Mouse (Mus musculus): ENCODE measurements around the gene Dapl1.
A peak's percentile ranks its signal among the peaks of the same experiment; 100 is the strongest.

Dapl1 gene

GRCm38 (mm10) chr2:59533971-59534748, 49.7 kb downstream of the Dapl1 start:
- DNase-seq (ENCODE audit: low read depth in 2 of 2, low spot score in 2 of 2) = no peak

- DNase-seq (ENCODE audit: low read depth in 2 of 2, low spot score in 2 of 2) = no peak
These were observed 52.5 kb downstream of the Dapl1 start for GRCm38 (mm10) chr2:59536958-59537357.

- no peak for DNase-seq (ENCODE audit: low read depth in 2 of 2, low spot score in 2 of 2)
These were observed 53.6 kb downstream of the Dapl1 start for GRCm38 (mm10) chr2:59538031-59538430.

GRCm38 (mm10) chr2:59539796-59540195, 55.3 kb downstream of the Dapl1 start:
- no peak for DNase-seq (ENCODE audit: low read depth in 2 of 2, low spot score in 2 of 2)

- peak; percentile 80 for DNase-seq (ENCODE audit: low read depth in 2 of 2, low spot score in 2 of 2)
These were observed 56.9 kb downstream of the Dapl1 start for GRCm38 (mm10) chr2:59541121-59541887.

GRCm38 (mm10) chr2:59543543-59544065, 59.2 kb downstream of the Dapl1 start:
- no peak for DNase-seq (ENCODE audit: low read depth in 2 of 2, low spot score in 2 of 2)

- DNase-seq (ENCODE audit: low read depth in 2 of 2, low spot score in 2 of 2) = no peak
These were observed 59.9 kb downstream of the Dapl1 start for GRCm38 (mm10) chr2:59544237-59544909.

GRCm38 (mm10) chr2:59545001-59545400, 60.5 kb downstream of the Dapl1 start:
- DNase-seq (ENCODE audit: low read depth in 2 of 2, low spot score in 2 of 2) = no peak

- no peak for DNase-seq (ENCODE audit: low read depth in 2 of 2, low spot score in 2 of 2)
These were observed 63.1 kb downstream of the Dapl1 start for GRCm38 (mm10) chr2:59547369-59548099.

- DNase-seq (ENCODE audit: low read depth in 2 of 2, low spot score in 2 of 2) = no peak
These were observed 68.3 kb downstream of the Dapl1 start for GRCm38 (mm10) chr2:59552784-59553183.

- no peak for DNase-seq (ENCODE audit: low read depth in 2 of 2, low spot score in 2 of 2)
These were observed 70.0 kb downstream of the Dapl1 start for GRCm38 (mm10) chr2:59554373-59554940.
